Mouse (Mus musculus): ENCODE results near the gene Rplp2. TPM values are rescaled to one million over a fixed set of nuclear protein-coding genes. Genes with fewer than 3 reads are reported as not detected.

The Rplp2 gene
- polyA plus RNA-seq, 1 experiment from 2014 or later, result 845 TPM

GRCm38 (mm10) chr7:141453636-141454035, 6.5 kb downstream of the Rplp2 start:
- Histone ChIP-seq H3K9me3 (replicated peaks; ENCODE audit: control insufficient read depth, low read length) (no peaks in the 10 kb centered on the region), H3K4me1 (ENCODE audit: control insufficient read depth, insufficient read depth, low read length) (peaks cover 11% of the 10 kb centered on the region), H3K9ac (ENCODE audit: low read length) (no peak overlapping the region), H3K4me2 (ENCODE audit: low read length) (no peak overlapping the region), H3K4me3 (ENCODE audit: low read depth, low read length) (no peak overlapping the region), H3K36me3 (ENCODE audit: control insufficient read depth, insufficient read depth, low read length) (peaks cover 41% of the 10 kb centered on the region), H3K27me3 (replicated peaks; ENCODE audit: control insufficient read depth, insufficient read depth, low read length) (no peaks in the 10 kb centered on the region), H3K27ac (ENCODE audit: low read depth, low read length) (no peak overlapping the region)
- DNase-seq (ENCODE audit: low spot score), result no peak
- WGBS, result 74% methylated on average over 2 of the region's 2 CpGs
- no peak for ATAC-seq

- H3K4me1 ChIP-seq (ENCODE audit: control insufficient read depth, insufficient read depth, low read length), result peaks cover 8% of the 10 kb centered on the region; the same call in 1 of the 2 replicates
- peaks cover 38% of the 10 kb centered on the region for H3K36me3 ChIP-seq (ENCODE audit: control insufficient read depth, insufficient read depth, low read length)
- peak within 1 kb of the TSS; percentile 55 for H3K4me3 ChIP-seq (ENCODE audit: low read depth, low read length)
- under 1% methylated on average over 45 of the region's 45 CpGs for WGBS
- peak within 1 kb of the TSS; percentile 82 for H3K4me2 ChIP-seq (ENCODE audit: low read length)
- H3K27me3 ChIP-seq (replicated peaks; ENCODE audit: control insufficient read depth, insufficient read depth, low read length), result 0 out of 2 replicates have a peak, but pooled peaks cover 2% of the 10 kb centered on the region
- H3K9ac ChIP-seq (ENCODE audit: low read length), result peak within 1 kb of the TSS; percentile 70
- peak; percentile 84 for ATAC-seq
- peak within 1 kb of the TSS; percentile 40; the same call in 1 of the 2 replicates for H3K27ac ChIP-seq (ENCODE audit: low read depth, low read length)
- DNase-seq (ENCODE audit: low spot score), result peak; percentile 86
- no peaks in the 10 kb centered on the region for H3K9me3 ChIP-seq (replicated peaks; ENCODE audit: control insufficient read depth, low read length)
Measured at GRCm38 (mm10) chr7:141454967-141455551, 7.9 kb downstream of the Rplp2 start, which contains the start of gene Pnpla2. TSS of gene Pnpla2 (plus strand) at chr7:141455198.

GRCm38 (mm10) chr7:141455610-141456314, 8.6 kb downstream of the Rplp2 start:
- Histone ChIP-seq H3K4me2 (ENCODE audit: low read length) (peak overlapping the region; percentile 82), H3K4me1 (ENCODE audit: control insufficient read depth, insufficient read depth, low read length) (peaks cover 8% of the 10 kb centered on the region; the same call in 1 of the 2 replicates), H3K9ac (ENCODE audit: low read length) (peak overlapping the region; percentile 70), H3K9me3 (replicated peaks; ENCODE audit: control insufficient read depth, low read length) (no peaks in the 10 kb centered on the region), H3K27me3 (replicated peaks; ENCODE audit: control insufficient read depth, insufficient read depth, low read length) (peaks cover 7% of the 10 kb centered on the region), H3K36me3 (ENCODE audit: control insufficient read depth, insufficient read depth, low read length) (peaks cover 35% of the 10 kb centered on the region), H3K27ac (ENCODE audit: low read depth, low read length) (peak overlapping the region; percentile 40; the same call in 1 of the 2 replicates), H3K4me3 (ENCODE audit: low read depth, low read length) (peak overlapping the region; percentile 55)
- 3% methylated on average over 23 of the region's 23 CpGs for WGBS
- ATAC-seq, result peak; percentile 30
- peak; percentile 68 for DNase-seq (ENCODE audit: low spot score)

GRCm38 (mm10) chr7:141456739-141457138, 9.6 kb downstream of the Rplp2 start:
- WGBS, result 90% methylated on average over 6 of the region's 6 CpGs
- no peak for DNase-seq (ENCODE audit: low spot score)
- Histone ChIP-seq H3K27me3 (replicated peaks; ENCODE audit: control insufficient read depth, insufficient read depth, low read length) (peaks cover 16% of the 10 kb centered on the region), H3K9me3 (replicated peaks; ENCODE audit: control insufficient read depth, low read length) (no peaks in the 10 kb centered on the region), H3K4me1 (ENCODE audit: control insufficient read depth, insufficient read depth, low read length) (peaks cover 12% of the 10 kb centered on the region; the same call in 1 of the 2 replicates), H3K4me3 (ENCODE audit: low read depth, low read length) (no peak overlapping the region), H3K9ac (ENCODE audit: low read length) (no peak overlapping the region), H3K27ac (ENCODE audit: low read depth, low read length) (no peak overlapping the region), H3K36me3 (ENCODE audit: control insufficient read depth, insufficient read depth, low read length) (peaks cover 25% of the 10 kb centered on the region), H3K4me2 (ENCODE audit: low read length) (peak overlapping the region; percentile 82; the same call in 1 of the 2 replicates)
- ATAC-seq, result no peak

- H3K9me3 ChIP-seq (replicated peaks; ENCODE audit: control insufficient read depth, low read length), result no peaks in the 10 kb centered on the region
- H3K27me3 ChIP-seq (replicated peaks; ENCODE audit: control insufficient read depth, insufficient read depth, low read length), result peaks cover 21% of the 10 kb centered on the region
- no peak overlapping the region for H3K4me2 ChIP-seq (ENCODE audit: low read length)
- no peak overlapping the region for H3K27ac ChIP-seq (ENCODE audit: low read depth, low read length)
- no peak overlapping the region for H3K9ac ChIP-seq (ENCODE audit: low read length)
- ATAC-seq, result no peak
- peaks cover 12% of the 10 kb centered on the region; the same call in 1 of the 2 replicates for H3K4me1 ChIP-seq (ENCODE audit: control insufficient read depth, insufficient read depth, low read length)
- H3K36me3 ChIP-seq (ENCODE audit: control insufficient read depth, insufficient read depth, low read length), result peaks cover 20% of the 10 kb centered on the region; the same call in 1 of the 2 replicates
- H3K4me3 ChIP-seq (ENCODE audit: low read depth, low read length), result no peak overlapping the region
- 93% methylated on average over 14 of the region's 14 CpGs for WGBS
- DNase-seq (ENCODE audit: low spot score), result no peak
Measured at GRCm38 (mm10) chr7:141457236-141457635, 10.1 kb downstream of the Rplp2 start.

GRCm38 (mm10) chr7:141457986-141458660, 11.0 kb downstream of the Rplp2 start:
- WGBS, result 71% methylated on average over 15 of the region's 15 CpGs
- peaks cover 30% of the 10 kb centered on the region for H3K27me3 ChIP-seq (replicated peaks; ENCODE audit: control insufficient read depth, insufficient read depth, low read length)
- ATAC-seq (no peak), DNase-seq (ENCODE audit: low spot score) (no peak)
- no peak overlapping the region for H3K9ac ChIP-seq (ENCODE audit: low read length)
- no peak overlapping the region for H3K4me3 ChIP-seq (ENCODE audit: low read depth, low read length)
- peaks cover 15% of the 10 kb centered on the region; the same call in 1 of the 2 replicates for H3K36me3 ChIP-seq (ENCODE audit: control insufficient read depth, insufficient read depth, low read length)
- H3K27ac ChIP-seq (ENCODE audit: low read depth, low read length), result no peak overlapping the region
- peaks cover 12% of the 10 kb centered on the region; the same call in 1 of the 2 replicates for H3K4me1 ChIP-seq (ENCODE audit: control insufficient read depth, insufficient read depth, low read length)
- H3K9me3 ChIP-seq (replicated peaks; ENCODE audit: control insufficient read depth, low read length), result no peaks in the 10 kb centered on the region
- H3K4me2 ChIP-seq (ENCODE audit: low read length), result no peak overlapping the region

- 92% methylated on average over 11 of the region's 11 CpGs for WGBS
- no peak overlapping the region for H3K9ac ChIP-seq (ENCODE audit: low read length)
- H3K4me2 ChIP-seq (ENCODE audit: low read length), result no peak overlapping the region
- no peaks in the 10 kb centered on the region for H3K9me3 ChIP-seq (replicated peaks; ENCODE audit: control insufficient read depth, low read length)
- H3K27ac ChIP-seq (ENCODE audit: low read depth, low read length), result no peak overlapping the region
- ATAC-seq, result no peak
- H3K4me3 ChIP-seq (ENCODE audit: low read depth, low read length), result no peak overlapping the region
- DNase-seq (ENCODE audit: low spot score), result no peak
- peaks cover 15% of the 10 kb centered on the region; the same call in 1 of the 2 replicates for H3K36me3 ChIP-seq (ENCODE audit: control insufficient read depth, insufficient read depth, low read length)
- H3K4me1 ChIP-seq (ENCODE audit: control insufficient read depth, insufficient read depth, low read length), result peaks cover 12% of the 10 kb centered on the region; the same call in 1 of the 2 replicates
- peaks cover 36% of the 10 kb centered on the region for H3K27me3 ChIP-seq (replicated peaks; ENCODE audit: control insufficient read depth, insufficient read depth, low read length)
Measured at GRCm38 (mm10) chr7:141458661-141459060, 11.5 kb downstream of the Rplp2 start.

- DNase-seq (ENCODE audit: low spot score) (no peak), ATAC-seq (no peak)
- WGBS, result 88% methylated on average over 17 of the region's 17 CpGs
- no peak overlapping the region for H3K27ac ChIP-seq (ENCODE audit: low read depth, low read length)
- no peak overlapping the region for H3K4me2 ChIP-seq (ENCODE audit: low read length)
- peaks cover 42% of the 10 kb centered on the region for H3K27me3 ChIP-seq (replicated peaks; ENCODE audit: control insufficient read depth, insufficient read depth, low read length)
- no peaks in the 10 kb centered on the region for H3K9me3 ChIP-seq (replicated peaks; ENCODE audit: control insufficient read depth, low read length)
- H3K4me1 ChIP-seq (ENCODE audit: control insufficient read depth, insufficient read depth, low read length), result peaks cover 12% of the 10 kb centered on the region; the same call in 1 of the 2 replicates
- H3K36me3 ChIP-seq (ENCODE audit: control insufficient read depth, insufficient read depth, low read length), result peaks cover 15% of the 10 kb centered on the region; the same call in 1 of the 2 replicates
- H3K9ac ChIP-seq (ENCODE audit: low read length), result no peak overlapping the region
- no peak overlapping the region for H3K4me3 ChIP-seq (ENCODE audit: low read depth, low read length)
Measured at GRCm38 (mm10) chr7:141459301-141459711, 12.1 kb downstream of the Rplp2 start.
